Mouse (Mus musculus): ENCODE results near the gene Hist1h4i.

Hist1h4i gene

DNA sequence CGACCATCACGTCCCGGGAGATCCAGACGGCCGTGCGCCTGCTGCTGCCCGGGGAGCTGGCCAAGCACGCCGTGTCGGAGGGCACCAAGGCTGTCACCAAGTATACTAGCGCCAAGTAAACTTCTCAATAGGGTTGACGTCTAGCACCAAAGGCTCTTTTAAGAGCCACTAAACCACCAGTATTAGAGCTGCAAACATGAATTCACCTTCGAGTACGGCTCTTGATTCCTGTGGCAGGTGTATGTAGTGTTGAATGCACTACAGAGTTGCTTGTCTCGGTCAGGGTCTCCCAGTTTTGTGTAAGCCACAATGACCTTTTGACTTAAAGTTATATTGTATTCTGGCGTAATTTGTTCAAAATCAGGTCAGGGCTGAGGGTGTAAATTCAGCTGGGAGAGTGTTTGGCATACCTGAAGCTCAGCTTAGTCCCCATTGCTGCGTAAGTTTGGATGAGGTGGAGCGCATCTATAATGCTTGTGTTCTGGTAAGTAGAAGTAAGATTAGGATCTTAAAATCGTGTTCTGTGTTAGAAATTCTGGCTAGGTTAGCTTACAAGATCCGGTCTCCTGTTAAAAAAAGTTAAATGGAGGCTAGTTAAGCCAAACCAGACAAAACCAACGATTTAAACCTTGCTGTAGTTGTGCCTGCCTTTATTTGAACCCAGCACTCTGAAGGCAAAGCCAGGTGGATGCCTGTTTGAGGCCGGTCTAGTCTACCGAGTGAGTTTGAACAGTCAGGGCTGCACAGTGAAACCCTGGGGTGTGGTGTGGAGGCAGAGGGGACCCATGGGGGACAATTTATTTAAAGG, 4.8 kb downstream of the Hist1h4i start:
- no peak for DNase-seq

DNA sequence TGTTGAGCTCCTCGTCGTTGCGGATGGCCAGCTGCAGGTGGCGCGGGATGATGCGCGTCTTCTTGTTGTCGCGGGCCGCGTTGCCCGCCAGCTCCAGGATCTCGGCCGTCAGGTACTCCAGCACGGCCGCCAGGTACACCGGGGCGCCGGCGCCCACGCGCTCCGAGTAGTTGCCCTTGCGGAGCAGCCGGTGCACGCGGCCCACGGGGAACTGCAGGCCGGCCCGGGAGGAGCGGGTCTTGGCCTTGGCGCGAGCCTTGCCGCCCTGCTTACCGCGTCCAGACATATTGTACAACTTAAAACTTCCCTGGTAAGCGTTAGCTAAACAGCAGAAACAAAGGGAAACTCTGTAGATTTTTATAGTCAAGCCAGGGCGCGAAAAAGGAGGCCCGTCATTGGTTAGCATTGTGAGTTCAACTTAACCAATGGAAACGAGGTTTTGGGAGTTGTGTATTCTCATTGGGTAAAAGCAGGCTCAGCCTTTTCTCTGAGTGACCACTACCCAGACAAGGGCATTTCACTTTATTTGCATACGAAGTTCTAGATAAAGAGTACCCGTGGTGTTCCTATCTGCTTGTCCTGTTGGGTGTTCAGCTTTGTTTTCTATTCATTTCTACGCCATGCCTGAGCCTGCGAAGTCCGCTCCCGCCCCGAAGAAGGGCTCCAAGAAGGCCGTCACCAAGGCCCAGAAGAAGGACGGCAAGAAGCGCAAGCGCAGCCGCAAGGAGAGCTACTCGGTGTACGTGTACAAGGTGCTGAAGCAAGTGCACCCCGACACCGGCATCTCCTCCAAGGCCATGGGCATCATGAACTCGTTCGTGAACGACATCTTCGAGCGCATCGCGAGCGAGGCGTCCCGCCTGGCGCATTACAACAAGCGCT, 5.7 kb downstream of the Hist1h4i start, which contains the start of the genes Hist1h2ah and Hist1h2bk:
Hist1h2ah (minus strand) TSS at position 302 of the 882 bp plus-strand sequence.
Hist1h2bk (plus strand) TSS at position 604 of the 882 bp plus-strand sequence.
- DNase-seq: peak; percentile 81 to 84

DNA sequence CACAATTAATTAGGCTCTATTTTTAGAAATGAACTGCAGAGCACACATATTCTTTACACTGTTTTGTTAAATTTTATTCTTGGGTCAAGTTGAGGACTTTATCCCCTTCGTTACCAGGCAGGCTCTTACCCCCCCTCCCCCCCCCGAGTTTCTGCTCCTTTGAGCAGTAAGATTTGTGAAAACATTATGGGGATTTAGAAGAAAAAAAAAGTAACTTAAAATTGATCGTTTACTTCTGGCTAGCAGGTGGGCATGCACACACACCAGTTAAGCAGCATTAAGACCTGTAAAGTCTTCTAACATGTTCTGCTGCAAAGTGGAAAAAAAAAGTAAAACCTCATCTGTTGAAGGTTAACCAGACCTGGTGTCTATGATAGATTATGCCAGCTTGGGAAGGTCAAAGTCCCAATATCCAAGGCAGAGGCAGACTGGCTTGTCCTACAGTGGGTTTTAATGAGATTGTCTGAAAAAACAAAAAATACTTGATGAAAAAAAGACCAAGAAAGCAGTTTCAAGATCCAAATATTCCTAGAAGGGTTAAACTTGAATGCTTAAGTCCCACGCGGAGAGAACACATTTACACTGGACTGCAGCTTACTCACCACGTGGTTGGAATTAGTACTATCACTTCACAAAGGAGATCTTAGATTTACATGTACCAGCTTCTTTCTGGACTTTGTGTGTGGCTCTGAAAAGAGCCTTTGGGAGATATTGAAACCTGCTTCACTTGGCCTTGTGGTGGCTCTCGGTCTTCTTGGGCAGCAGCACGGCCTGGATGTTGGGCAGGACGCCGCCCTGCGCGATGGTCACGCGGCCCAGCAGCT, 6.5 kb downstream of the Hist1h4i start:
- no peak for DNase-seq

DNA sequence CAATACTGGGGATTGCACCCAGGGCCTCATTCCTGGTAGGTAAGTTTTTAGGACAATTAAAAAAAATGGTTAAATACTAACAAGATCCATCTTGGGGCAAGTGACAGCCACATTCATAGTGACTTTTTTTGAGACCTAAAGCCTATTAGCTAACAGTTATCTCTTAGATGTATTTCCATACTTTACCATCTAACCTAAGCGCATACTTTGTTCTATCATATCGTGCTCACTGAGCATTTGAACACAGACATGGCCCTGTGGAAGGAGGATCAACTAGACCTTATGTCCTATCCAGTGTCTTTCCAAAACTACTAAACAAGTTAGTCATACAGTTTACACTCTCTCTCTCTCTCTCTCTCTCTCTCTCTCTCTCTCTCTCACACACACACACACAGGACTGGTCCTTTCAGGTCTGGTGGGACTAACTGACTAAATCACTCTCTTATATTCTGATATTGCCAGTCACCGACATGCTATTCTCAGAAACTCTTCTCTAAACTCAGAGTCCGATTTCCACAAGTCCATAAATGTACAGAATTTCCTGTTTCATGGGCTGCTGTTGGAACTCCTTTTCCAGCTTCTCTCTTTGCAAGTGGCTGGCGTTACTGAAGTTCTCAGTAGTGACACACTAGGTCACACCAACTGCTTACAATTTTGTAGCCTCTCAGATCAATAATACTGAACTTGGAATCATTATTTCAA, 7.3 kb downstream of the Hist1h4i start:
- DNase-seq: no peak

DNA sequence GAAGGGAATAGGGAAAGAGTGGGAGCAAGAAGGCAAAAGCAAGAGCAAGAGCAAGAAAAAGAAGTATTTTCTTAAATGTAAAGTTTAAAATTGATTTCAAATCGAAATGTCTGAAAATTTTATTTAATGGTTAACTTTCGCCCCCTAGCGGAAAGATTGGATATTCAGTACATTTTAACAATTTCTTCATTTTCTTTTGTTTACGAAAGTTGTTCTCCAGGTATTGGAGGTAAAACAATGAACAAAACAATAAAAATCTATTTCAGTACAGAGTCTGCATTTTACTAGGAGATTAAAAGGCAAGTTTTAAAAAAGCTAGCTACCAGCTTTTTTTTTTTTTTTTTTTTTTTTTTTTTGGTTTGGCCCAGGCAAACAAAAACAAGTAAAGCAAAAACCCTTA, 10.7 kb downstream of the Hist1h4i start:
- peak; percentile 30 to 46 for DNase-seq

DNA sequence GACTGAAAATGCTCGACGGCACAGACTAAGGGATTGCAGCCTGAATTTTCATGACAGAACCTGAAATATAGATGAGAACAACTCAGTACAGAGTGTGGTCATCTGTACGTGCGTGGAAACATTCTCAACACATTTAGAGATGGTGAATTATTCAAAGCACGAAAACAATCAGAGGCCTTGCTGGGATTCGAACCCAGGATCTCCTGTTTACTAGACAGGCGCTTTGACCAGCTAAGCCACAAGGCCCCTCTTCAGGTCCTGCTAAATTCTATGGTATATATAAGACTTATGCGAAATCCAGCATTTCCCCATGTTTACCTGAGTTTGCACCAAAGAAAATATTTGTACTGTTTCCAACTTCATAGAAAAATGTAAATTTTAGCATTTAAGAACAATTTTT, 11.2 kb downstream of the Hist1h4i start:
- DNase-seq: peak; percentile 34 to 39

DNA sequence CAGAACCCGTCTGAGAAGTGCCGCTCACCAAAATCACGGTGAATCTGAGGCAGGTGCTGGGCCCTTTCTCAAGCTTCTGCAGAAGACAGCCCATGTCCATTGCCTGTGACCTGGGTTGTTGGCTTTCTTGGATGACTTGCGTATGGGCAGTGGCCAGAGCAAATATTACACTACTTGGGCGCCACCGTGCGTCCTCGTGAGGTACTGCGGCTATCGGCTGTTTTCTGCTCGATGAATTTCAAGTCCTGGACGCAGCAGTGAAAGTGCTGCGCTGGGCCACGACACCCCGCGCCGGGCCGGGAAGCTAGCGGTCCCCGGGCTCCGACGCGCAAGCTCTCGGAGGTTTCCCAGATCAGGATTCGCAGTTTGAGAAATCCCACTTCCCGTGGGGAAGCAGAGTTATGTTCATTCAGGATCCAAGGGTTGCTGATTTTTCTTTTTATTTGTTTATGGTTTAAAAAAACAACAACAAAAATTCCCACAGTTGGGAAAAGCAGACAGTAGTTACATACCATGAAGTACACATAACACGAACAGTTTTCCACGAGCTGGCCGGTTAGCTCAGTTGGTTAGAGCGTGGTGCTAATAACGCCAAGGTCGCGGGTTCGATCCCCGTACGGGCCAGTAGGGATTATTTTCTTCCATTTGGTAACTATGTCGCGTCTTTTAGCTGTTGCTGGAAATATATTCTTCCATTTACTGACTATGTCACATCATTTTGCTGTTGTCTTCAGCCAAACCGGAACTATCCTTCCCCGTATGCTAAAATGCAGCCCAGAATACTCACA, 12.3 kb downstream of the Hist1h4i start:
- peak; percentile 98 for DNase-seq

DNA sequence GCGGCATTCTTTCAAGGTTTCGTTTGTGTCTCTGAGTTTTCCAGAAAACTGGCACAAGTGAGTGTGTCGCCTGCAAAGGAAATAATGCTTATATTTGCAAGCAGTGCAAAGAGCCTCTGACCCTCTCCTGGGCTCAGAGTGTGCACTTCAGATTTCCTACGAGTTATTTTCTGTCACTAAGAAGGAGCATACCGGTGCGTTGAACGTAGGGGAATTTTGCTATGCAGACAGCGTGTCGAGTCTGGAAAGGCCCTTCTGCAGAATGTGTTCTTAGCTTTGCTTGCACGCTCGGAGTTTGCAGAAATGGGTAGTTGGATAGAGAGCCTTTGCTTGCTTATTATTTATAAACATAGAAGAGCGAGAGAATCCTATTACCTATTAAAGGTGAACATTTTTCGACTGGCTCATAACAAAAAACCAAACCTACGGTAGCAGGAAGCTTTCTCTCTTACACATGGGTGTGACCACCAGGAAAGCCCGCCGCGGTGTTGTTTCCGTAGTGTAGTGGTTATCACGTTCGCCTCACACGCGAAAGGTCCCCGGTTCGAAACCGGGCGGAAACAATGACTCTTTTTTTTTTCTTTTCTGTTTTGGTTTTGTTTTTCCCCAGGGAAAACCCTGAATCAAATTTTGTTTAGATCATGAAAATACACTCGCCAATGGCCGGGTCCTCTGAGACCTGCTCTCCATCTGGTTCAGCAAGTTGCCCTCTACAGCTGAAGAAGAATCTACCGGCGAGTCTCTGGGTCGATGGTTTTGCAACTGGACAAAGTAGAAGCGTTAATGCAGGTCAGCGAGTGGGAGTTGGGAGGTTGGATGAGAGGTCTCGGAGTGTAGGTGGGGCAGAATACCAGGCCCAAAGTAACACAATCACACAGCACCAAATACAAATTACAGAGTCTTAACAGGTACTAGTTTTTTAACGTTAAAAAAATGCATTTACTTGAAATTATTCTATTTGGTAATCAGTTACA, 14.8 kb downstream of the Hist1h4i start:
- peak; percentile 92 to 93 for DNase-seq

DNA sequence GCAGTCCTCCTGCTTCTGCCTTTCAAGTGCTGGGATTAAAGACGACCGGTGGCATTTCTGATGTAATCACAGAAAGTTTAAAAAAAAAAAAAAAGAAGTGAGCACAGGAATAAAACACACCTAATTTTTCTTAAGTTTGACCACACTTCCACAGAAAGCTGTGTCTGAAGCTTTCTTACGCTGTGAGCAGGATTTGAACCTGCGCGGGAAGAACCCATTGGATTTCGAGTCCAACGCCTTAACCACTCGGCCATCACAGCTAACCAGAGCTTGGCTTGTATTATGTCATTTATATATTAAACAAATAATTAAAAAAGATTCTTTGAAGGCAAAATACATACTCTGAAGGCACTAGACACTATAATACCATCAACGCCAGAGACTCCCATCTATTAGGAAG, 18.9 kb downstream of the Hist1h4i start:
- DNase-seq: peak; percentile 83 to 88

DNA sequence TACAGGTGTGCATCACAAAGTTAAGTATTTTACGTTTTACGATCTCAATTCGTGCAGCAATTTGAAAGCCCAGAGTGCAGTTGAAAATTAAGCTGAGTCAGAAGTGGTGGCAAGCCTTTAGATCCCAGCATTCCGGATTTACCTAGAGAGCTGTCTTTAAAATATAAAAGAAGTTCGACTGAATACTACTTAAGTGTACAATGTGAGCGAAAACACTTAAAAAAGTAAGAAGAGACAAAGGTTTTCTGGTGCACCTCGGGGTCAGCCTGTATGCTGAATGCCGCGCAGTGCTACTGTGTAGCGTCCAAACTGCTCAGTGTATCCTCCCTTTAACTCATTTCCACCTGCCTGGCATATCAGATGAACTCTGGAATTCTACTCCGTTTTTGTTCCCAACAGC, 19.6 kb downstream of the Hist1h4i start:
- DNase-seq: no peak

DNA sequence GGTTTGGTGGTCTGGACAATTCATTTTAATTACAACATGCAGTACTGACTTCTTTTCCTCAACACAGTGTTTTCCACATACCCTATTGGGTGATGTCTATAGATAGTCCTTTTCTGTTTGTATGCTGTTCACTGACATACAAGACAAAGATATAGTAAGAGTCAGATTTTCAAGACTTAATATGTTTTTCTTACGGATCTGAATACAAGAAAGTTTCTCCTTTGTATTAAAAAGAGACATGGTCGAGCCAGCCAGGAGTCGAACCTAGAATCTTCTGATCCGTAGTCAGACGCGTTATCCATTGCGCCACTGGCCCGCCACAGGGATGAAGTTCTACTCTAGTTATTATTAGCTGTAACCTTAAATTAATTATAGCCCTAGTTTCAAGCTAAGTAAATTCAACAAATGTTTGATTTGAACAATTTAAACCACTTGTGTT, 20.2 kb downstream of the Hist1h4i start:
- DNase-seq: peak; percentile 68 to 77

DNA sequence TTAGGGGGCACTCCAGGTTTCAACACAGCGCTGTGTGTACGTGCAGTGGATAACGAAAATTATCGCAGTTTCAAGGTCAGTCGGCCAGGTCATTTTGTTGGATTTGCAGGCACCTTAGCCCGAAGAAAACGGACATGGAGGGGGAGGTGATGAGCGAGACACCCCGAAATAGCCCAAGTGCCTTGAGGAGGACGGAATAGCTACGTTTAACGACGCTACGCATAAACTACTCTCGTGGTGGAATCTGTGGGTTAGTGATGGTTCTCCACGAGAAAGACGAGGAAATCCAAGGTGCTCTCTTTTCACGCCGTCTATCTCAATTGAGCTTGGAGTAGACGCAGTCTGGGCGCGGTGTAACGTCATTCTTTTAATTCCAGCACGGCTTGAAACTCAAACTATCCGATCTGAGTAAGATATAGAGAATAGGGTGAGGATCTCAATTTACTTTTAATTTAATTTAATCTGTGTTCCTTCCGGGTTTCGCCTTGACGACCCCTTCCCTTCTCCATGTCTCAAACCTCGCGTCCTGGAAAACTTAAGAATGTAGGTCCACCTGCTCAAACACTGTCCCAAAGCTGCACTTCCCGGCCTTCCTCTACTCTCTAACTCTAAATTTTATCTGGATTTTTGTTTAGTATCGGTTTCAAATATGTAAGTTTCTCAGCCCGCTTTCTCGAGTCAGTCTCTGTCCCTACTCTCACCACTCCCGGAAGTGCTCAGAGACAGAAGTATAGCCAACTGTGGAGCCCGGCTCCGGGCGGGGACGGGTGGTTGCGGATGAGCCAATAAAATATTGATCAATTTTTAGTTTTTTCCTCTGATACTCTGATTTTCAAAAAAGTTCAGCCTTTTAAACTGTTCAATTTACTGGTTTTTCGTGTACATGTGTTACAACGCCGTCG, 21.0 kb downstream of the Hist1h4i start:
- DNase-seq: peak in 1 of 2 experiments; percentile 36

DNA sequence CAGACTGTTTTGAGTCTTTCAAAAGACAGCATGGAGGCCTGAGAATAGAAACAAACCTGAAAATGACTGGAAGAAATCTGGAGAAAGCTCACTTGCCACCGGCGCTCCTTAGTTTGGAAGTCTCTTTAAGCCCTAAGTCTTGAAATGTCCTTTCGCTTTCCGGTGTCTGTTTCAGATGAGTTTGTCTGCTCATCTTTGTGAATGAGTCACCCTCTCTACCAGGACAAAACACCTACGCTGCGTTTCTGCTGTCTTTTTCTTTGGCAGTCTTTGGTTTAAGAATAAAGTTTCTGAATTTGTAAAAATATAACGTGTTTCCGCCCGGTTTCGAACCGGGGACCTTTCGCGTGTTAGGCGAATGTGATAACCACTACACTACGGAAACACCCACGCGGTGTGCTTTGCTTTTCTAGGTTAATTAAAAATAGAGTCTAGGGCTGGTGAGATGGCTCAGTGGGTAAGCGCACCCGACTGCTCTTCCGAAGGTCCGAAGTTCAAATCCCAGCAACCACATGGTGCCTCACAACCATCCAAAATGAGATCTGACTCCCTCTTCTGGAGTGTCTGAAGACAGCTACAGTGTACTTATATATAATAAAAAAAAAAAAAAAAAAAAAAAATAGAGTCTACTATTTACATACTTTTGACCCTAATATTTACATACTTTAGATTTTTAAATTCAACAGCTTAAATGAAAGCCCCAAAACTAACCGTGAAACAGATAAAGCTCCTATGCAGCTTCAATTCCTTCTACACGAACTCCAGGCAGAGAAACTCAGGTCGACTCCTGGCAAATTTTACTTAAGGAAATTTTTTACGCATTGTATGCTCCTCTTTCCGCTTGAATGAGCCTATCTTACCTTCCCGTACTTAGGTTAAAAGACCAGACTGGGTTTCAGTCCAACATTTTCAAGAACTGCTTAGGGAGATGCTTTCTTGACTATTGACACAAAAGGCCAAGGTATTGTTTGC, 25.4 kb downstream of the Hist1h4i start:
- peak; percentile 71 to 82 for DNase-seq

DNA sequence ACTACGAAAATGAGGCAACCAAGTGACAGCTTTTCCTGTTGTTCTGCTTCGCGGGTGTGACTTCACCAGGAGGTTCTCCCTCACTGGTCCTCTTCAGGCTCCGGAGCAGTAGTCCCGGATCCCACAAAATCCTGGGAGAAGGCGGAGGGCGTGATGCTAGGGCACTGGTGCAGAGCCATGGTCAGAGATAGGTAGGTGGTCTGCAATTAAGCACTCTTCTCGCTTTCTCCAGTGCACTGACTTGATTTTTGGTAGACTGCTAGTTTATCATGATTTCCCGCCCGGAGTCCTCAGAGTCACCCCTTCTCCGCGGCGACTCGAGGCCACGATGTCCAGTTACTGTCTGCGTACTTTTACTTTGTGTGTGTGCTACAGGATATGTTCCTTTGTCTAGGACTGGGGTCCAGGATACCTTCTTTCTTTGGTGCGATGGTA, 26.7 kb downstream of the Hist1h4i start:
- DNase-seq: peak; percentile 28 to 42

DNA sequence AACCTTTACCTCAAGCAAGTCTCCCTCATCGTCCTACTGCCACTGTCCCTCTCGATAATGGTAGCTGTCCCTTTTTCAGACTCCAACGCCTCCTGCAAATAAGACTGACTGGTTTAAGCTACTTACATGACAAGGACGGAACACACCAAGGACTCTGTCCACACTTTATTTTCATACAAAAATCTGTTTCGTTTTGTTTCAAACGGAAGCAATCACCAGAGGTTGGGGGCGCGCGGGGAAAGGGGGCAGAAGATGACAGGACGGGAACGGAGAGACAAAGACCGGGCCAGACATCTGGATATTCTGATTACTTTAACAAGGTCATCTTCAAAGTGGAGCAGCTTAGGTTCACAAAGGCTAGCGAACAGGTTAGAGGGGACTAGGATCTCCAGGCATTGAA, 27.4 kb downstream of the Hist1h4i start:
- no peak for DNase-seq

DNA sequence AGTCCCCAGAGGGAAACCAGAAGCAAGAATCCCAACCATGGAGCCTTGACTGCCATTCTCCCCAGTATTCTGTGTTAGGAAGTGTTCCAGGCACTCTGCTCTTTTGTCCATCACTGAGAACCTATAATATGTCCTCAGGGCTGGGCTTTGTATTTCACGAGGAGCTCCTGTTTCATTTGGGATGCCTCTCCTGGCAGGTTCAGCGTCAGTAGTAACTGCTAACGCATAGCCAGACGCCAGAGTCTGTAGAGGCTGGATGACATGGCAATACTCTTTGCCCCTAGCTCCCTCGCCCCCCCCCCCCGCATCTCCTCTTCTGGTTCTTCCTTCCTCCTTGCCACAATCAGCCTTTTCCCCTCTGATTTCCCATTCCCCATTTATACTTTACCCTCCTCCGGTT, 31.5 kb downstream of the Hist1h4i start, which contains the start of gene Prss16:
Prss16 (minus strand) TSS at position 101 of the 400 bp plus-strand sequence.
- DNase-seq: no peak

DNA sequence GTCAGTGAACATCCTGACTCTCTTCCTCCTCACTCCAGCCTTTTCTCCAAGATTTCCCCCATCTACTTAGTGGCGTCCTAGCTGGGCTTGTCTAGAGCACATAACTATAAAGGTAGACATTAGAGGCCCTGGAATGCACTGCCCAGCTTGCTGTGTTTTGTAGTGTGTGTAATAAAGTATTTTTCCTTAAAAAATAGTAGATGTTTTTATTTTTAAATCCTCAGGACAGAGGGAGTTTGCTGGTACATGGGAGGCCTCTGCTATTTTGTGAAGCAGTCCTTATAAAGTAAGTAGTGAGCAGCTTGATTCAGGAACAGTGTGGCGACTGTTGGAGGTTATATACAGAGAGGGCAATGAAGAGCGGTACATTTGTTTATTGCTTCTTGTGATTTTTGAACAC, 32.5 kb downstream of the Hist1h4i start:
- no peak for DNase-seq
